Mouse (Mus musculus) kidney, adult 11 months (tissue): ENCODE results near the gene Cdkal1.
A peak's percentile ranks its signal among the peaks of the same experiment; 100 is the strongest.

ENCODE experiments used
- DNase-seq: peaks from one replicate; pipeline ENCODE4 v3.0.0; 2022

The Cdkal1 gene

DNA sequence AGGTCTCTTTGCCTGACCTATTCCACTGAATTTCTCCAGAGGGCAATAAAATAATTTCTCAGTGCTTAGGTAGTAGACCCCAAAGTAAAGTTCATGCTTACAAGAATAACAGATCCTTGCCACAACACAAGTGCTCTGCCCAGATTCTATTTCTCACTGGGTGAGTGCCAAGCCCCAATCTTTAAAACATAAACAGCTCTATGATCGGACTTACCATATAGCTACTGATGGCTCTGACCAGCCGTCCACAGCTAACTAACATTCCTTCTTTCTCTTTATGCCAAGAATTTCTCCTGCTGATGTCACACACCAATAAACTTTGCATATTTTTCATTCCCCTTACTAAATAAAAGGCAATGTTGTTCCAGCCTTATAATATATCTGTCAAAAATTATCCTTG is 283.0 kb downstream of the Cdkal1 start:
- DNase-seq, result no peak

DNA sequence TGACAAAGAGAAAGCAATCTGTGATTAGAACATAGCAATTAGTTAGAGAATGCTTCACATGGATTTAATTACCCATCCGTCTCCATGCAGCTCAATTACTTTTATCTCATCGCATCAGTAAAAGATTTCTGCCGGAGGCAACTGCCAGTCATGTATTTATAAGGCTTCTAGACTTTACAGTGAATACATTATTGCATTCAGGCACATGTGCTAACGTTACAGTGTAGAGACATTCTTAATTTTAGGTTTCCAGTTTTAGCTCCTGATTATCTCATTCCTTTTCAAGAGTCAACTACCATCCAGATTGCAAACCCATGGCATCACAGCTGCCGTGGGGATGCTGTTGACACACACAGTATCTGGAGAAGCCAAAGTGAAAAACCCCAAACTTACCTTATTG is 289.8 kb downstream of the Cdkal1 start:
- no peak for DNase-seq

DNA sequence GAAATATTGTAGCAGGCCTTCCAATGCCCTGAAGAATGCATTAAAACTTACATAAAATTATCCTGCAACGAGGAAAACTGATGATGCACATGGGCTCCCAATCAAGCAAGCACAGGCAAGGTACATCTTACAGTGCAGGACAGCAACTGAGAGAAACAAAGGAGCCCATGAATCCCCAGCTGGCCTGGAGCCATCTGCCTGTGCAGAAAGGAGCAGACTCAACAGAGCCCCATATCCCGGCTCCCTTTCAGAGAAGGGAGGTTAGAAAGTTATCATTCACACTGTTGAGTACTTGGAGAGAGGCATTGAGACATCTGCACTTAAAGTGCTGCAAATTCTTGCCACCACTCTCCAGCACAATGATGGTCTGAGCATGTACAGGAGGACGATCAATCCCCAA is 296.3 kb downstream of the Cdkal1 start:
- no peak for DNase-seq

DNA sequence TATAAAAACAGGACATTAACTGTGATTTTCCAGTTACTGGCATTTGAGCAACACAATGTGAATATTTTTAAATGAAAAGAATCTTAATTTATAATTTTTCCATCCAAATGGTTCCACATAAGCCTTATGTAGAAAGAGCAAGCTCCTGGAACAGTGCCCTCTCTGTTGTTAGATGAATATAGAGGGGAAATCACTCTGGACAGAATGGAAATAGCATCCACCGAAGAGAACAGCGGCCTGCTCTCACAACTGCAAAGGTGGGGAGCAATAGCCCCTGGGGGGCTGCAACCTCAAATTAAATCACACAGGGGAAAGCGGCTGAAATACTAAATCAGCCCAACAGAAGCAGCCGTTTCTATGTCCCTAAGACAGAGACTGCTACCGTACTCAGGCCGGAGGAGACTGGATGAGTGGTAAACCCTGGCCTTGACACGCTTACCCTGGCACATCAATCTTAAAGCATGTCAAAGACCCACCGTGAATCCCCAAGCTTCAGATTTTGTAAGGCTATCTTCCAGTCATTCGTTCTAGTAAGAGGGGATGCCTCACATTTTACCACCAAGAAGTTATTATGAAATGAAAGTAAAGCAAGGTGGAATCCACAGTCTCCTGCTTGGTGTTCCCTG is 300.2 kb downstream of the Cdkal1 start:
- no peak for DNase-seq

DNA sequence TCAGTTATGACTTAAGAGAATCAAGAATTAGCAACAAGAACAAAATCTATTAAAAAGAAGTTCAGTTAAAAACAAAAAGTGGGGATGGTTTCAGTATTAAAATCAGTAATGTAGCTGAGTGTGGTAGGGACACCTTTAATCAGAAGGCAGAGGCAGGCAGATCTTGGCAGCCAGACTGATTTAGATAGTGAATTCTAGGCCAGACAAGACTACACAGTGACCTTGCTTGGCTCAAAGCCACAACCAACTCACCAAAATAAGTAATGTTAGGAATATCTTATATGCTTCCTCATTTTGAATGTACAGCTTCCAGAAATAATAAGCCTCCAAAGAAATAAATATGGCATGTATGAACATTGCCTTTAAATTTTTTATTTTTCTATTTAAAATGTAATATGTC is 301.7 kb downstream of the Cdkal1 start:
- no peak for DNase-seq

DNA sequence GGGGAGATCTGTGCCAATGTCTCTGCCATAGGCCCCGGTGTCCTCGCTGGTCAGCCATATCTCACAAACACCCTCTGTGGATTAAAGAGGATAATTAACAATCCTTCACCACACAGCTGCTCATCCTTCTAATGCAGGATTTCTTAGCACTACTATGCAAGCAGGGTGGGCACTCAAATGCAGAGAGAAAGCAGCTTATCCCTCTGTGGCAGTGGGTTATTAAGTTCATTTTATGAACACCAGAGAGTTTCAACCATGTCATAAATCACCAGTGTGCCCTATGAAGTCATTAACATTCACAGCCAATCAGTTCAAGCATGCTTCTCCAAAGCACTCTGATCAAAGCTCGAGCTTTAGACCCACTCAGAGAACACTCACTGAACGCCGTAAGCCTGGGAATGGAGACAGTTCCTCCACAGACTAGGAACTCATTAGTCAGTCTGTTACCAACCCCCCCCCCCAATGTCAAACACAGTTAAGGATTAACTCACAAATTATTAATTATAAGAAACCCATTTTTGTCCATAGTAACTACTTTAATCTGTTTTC is 303.1 kb downstream of the Cdkal1 start:
- no peak for DNase-seq

DNA sequence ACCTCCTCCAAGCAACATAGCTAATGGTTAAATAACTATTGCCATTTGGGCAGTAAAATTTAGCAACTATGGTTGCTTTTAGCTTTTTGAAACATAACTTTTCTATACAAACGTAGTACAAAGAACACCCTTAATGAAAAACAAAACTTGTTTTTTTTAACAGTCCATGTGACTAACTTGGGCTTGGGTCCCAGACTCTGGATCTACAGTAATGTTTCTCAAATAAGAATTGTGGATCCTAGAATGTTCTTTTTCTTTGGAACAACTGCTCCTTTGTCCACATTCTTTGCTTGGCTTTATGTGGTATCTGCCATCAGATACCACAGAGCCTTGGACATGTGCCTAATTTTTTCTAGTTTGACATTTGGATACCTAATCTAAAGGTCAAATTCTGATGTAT is 304.6 kb downstream of the Cdkal1 start:
- no peak for DNase-seq

DNA sequence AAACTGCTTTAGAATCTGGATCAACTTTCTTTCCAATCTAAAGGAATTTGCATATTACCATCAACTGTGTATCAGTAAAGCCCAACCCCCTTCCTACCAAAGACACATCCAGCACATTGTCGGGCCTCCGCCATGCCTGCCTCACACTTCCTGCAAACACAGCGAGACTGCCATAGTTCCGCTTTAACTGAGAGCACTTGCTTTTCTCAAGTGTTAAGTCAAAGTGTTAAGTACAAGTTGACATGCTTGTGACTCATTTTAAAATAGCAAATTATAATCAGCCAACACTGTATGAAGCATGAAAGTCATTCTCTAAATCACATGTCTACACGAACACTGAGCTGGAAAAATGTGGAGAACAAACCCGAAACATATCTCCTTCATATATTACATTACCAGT is 305.3 kb downstream of the Cdkal1 start:
- DNase-seq, result no peak

DNA sequence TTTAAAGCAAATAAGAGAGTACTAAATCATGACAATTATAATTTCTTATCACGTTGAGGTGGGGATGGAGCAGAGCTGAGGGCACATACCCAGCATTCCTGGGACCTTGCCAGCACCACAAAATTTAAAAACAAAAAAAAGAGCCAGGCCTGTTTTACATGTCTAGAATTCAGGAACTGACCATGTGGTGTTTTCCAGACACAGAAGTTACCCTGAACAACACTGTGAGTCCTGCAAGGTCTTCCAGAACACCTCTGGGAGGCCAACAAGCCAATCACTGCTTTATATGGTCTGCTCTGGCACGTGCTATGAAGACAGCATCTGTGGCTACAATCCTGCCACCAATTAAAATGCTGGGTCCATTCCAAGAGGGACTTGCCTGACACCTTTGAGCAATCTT is 305.7 kb downstream of the Cdkal1 start:
- peak; percentile 28 for DNase-seq

DNA sequence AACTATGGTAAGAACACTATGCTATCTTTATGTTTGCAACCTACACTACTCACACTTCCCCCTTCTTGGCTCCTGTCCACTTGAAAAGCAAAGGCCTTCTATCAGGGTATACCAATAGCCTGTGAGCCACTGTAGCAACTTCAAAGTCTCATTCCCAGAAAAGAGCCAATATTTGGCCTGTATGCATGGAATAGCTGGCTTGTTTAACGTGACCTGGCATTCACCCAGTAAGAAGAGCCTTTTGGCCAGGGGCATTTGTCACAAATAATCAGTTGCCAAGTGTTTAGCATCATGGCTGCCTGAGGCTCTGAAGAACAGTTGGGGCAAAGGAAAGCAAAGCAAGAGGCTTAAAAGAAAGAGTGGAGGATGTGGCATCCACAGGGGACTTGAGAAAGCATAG is 317.6 kb downstream of the Cdkal1 start:
- DNase-seq, result no peak

DNA sequence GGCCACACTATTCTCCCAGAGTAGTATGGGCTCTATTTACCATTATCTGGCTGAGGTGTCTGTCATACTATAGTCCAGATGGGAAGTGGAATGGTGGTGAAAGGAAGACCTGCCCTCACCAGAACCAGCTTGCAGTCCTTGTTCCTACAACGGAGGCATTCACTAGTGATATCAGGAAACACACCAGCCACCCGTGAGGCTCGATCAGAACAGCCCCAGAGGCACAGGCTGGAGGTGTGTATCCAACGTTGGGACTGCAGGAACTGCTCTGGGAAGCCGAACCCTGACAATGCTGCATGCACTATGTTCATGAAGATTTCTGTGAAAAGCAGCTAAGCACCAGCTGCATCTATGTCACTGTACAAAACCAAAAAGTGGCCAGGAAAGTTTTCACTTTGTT is 321.9 kb downstream of the Cdkal1 start:
- DNase-seq, result no peak

DNA sequence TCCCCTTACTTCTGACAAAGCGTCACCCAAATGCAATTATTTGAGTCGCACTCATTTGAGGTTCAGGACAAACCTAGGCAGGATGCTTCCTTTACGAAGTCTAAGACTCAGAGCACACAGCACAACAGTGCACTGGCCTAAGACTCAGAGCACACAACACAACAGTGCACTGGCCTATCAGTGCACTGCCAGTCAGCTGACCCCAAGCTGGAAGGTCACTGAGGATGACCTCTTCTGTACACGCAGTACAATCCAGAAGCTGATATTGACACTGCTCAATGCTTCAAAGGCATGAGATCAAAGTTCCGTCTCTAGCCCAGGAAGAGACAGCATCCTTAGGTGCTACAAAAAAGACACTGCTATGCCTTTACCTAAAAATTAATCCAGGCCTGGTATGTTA is 327.1 kb downstream of the Cdkal1 start:
- DNase-seq, result no peak

DNA sequence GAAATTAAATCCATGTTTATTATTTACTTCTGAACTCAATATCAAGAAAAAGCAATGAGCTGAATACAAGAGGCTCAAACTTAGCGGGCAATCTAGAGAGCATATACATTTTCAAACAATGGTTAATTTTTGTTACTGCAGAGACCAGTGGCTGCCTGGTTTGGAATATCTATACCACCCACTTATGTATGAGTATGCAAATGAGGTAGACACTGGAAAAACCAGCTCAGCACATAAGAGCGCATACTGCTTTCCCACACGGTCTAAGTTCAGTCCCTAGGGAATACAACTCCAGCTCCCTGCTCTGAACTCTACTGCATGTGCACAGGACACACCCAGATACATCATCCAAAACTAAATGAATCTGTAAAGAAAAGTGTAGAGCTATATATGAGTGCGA is 334.2 kb downstream of the Cdkal1 start:
- no peak for DNase-seq

DNA sequence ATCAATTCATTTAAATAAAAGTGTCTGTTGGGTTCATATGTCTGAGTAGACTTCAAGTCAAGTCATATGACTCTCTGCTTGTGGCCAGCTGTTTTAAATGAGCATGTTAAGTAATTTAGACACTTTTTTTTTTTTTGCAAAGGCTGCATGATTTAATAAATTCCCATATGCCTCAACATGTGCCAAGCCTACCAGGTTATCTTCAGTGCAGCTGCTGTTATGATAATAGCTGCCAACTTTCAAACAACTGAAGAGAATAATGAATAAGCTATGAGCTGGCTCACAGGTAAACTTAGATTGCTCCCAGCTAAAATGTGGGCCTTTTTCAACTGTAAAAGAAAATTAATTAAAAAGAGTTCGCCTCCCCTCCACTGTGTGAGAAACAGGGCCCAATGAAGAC is 341.4 kb downstream of the Cdkal1 start:
- DNase-seq, result no peak

DNA sequence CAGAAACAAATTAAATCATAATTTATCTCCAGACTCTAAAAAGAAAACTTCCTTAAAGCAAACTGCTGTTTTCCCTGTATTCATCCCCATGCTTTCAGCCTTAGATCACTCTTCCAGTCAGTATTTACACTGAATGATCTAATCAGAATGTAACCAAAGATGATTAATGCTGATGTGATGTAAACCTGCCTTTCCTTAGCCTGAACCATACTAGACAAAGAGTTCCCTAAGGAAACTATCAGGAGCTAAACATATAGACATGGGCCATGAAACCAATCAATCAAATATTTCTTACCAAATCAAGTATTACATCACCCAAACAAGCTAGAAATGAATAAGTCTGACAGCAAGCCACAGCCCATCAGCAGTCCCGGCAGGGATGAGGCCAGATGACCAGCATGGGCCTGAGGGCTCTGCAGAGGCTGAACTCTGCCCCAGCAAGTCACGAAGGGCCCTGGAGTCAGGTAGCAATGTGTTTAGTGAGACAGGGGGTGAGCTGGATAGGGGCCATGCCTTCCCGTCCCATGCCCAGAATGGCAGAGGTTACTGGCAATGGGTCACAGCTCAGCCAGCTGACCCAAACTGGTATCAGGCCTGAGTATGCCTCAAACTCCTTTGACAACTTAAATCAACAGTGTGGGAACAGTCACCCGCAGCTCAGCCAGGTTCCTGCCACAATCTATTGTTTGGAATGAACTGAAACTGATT is 350.5 kb downstream of the Cdkal1 start:
- peak; percentile 19 for DNase-seq

DNA sequence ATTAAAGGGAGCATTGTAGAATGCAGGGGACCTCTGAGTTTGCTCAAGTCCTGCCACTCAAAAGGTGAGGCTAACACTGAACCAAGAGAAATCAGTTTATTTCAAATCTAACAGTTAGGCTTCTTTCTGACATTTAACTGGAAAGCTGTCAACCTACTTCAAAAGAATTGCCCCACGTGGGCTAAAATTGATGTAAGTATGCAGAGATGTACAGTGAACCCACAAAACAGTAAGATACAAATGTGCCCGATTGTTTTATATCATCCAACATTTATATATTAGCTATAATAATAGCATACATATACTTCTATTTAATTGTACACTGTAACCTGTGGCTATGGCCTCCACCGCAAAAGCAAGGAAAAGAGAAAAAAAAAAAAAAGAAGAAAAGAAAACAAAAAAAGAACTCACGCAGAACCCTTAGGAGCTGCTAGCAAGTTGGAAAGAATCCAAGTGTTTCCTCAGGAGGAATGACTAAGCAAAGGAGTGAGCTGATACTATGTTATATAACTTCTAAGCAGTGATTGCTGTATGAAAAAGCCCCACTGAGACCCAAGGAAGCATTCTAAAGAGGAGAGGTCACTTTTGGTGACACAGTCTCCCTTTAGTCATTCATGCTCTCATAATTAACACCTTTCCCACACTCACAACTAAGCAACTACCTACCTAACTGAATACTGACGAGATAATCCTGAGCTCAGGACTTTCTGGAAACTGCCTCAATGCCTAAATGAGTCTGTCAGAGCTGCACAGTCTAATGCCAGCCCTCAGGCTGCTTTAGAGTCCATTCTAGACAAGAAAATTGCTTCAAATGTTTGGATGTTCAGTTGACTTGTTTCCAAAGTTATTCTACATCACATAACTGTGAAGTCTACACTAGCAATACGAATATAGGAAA is 352.1 kb downstream of the Cdkal1 start:
- DNase-seq, result peak; percentile 4

DNA sequence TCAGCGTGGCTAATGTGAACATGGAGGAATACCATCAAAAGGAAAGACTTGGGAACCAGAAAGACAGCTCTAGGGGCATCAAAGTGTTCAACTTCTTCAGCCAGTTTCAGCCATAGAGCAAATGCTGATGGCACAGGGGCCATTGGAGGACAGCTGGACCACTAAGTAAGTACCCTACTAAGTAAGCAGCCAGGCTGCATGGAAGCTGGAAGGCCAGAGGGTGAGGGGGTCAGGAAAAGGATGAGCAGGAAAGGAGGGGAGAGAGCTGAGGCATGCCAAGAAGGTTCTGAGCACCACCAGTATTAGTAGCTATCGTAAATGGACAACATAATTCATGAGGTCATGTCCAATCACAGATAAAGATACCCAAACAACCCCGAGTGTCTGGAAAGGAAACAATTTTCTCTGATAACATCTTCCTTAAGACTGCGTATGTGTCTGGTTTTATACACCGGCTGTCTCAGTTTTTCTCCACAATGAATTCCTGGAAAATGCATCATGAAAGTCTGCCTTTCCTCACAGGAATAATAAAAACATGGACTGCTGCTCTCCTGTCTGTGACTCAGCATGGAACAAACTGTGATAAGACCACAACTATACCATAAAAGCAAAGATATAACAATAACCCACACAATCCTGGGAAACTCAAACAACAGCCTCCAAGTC is 352.9 kb downstream of the Cdkal1 start:
- no peak for DNase-seq

DNA sequence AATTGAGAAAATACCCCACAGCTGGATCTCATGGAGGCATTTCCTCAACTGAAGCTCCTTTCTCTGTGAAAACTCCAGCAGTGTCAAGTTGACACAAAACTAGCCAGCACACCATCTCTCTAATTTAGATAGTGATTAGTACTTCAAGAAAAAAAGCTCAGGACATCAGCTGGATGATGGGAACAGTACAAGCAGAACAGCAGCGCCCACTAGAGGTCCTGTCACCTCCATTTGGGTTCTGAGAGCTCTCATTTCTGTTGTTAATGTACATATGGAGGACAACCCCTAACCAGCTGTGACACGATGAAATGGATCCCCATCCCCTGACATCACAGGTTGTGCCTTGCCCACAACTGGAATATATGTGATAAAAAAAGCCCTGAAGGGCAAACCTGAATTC is 354.3 kb downstream of the Cdkal1 start:
- no peak for DNase-seq

DNA sequence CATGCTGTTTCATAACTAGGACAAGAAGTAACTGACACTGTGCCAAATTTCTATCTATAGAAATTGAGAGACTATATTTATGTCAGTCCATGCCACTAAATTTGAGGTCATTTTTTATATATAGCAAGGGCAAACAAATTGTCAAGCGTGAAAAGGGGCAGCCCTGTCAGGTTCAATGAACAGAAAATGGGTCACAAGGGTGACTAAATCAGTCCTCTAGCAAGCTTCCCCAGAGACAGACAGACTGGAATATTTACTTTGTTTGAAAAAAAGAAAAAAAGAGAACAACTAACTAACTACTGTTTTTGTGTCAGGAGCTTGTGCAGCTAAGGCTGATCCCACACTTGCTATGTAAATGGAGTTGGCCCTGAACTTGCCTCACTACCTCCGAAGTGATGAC is 355.7 kb downstream of the Cdkal1 start:
- DNase-seq, result no peak

DNA sequence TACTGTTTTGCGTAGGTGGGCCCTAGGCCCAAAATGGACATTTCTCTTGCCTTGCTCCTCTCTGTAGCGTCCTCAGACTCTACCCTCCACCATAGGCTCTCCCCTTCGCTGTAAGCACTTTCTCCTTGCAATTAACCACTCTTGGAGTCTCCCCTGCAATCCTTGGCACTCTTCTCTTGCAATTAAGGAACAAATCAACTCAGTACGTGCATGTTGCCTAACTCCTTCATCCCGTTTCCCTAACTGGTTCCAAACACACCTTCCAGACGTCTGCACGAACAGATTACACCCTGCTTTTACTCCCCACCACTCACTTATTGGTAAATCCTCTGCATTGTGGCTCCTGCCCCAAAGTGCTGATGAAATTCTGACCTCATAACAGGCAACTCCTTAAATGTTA is 358.2 kb downstream of the Cdkal1 start:
- no peak for DNase-seq

DNA sequence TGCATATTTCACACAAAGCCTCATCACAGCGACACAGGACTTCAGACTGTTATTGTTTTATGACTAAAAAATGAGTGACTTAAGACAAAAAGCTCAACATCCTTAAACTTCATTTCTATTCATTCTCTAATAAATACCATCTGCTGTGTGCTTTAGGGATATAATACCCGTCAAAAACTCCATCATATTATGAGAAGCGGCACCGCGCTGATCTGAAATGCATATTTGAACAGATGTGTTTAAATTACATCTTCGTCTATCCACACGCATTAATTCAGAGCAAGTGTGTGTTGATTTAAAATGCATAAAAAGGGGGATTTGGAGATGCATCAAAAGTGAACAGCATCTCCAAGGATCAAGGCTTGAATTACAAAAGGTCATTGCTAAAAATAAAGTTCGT is 365.1 kb downstream of the Cdkal1 start:
- no peak for DNase-seq

DNA sequence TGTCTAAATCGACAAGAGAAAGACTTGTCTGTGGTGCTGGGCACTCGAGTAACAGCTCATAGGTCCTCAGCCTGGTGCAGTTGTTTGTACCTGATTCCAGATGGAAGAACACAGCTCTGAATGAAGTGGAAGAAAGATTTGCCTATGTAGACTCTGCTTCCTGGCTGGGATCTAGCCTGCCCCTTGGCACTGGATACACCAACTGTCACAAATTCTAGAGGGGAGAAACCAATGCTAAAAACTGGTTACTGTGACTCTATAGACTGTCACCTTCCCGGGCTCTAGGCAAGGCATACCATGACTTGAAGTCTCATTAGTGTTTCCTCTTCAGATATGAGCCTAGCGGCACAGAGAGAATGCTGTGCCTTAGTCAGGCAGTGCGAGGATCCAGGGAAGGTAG is 366.0 kb downstream of the Cdkal1 start:
- DNase-seq, result no peak

DNA sequence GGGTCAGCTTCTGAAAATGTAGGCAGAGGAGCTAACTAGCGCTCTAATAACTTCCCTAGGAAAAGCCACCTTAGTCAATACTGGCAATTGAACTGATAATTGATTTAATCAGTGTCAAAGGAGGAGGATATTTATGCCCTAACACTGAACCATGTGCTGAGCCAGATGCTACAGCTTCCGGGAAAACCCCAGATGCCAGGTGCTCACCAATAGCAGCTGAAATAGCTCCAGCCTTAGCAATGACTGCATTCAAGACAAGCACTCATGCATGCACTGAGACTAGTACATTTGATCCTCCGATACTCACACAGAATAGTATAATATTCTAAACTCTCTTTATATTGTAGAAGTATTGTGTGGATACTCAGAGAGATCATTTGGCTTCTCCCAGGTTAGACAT is 368.8 kb downstream of the Cdkal1 start:
- no peak for DNase-seq
